Mouse (Mus musculus) duodenum, adult 2 months (tissue): ENCODE data around the gene Clcn3. TPM values are rescaled to one million over a fixed set of nuclear protein-coding genes. Genes with fewer than 3 reads are reported as not detected.

Experiments used
- polyA plus RNA-seq: library from polyadenylated mRNA; depleted of rRNA; stranded (reverse); fragments of >200 nt; gene quantifications from 2 replicates; pipeline ENCODE4 v1.2.3, GENCODE M21; 2012; ENCODE audit warnings: low replicate concordance; rRNA removed

The Clcn3 gene
- 7.0 and 11.1 TPM in 2 replicates for polyA plus RNA-seq

DNA sequence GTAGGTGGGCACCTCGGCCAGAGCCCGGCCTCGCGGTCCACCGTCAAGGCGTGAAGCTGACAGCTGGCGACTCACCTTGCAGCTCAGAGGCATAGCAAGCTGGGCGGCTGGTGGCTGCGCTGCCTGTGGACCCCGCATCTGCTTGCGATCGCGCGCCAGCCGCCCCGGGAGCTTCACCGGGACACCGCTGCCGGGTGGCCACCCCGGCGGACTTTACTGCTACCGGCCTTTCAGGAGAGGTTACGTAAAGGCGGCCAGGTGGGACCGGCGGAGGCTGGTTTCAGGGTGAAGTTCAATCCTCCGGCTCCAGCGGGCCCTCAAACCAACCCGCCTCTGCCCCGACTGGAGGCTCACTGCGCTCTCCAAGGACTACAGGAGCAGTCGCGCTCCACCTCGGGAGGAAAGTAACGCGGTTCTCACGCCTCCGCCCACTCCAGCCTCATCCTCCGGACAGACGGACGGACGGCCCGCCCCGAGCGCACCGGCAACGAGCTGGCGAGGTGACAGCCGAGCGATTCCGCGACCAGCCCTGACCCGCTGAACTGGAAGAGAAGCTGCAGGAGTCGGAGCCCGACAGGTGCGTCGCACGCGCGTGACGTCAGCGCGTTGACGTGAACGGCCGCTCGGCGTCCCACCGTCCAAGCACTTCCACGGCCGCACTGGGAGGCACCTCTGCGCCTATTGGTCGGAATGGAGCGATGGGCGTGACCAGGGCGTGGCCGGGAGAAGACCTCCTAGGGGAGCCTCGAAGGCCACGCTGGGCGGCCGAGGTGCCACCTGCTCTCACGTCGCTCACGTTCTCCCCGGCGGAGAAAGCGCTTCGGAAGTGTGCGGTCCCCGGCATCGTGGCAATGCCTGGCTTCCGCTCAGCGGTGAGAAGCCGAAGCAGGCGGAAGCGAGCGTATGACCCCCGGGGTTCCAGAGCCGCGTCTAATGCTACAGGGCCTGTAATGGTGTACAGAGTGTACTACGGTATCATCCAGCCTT lies at the start of gene Clcn3:
Gene Clcn3 (minus strand): TSS at position 600 of the 987 bp plus-strand sequence.

DNA sequence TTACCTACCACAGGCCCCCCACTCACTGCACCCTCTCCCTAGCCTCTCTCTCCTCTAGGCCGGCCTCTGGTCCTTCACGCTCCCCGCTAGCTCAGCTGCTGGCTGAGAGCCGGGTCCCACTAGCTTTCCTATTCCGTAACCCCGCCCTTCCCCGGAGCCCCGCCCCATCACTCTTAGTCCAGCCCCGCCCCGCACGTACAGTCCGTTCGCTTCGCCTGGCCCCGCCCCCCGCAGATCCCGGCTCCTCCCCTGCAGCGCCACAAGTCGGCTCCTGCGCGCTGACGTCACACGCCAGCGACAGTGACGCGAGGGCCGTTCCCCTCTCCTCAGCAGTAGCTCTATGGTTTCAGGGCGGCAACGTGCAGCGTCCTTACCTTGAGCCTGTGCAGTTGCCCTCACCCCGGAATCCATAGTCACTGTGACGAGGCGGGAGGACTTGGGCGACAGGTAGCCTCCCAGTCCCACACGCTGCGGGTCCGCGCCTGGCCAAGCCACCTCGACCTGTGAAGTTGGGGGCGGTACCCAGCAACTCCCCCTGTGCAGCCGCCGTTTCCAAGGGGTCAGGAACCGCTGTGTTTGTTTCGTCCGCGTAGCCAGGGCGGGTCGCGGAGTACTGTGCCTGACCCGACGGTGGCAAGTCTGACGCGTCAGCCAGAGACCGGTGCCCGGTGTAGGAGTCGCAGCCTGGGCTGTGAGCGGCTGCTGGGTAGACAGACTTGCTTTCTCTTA lies 10.0 kb upstream of the Clcn3 start, which contains the start of gene Nek1:
Gene Nek1 (plus strand): TSS at position 286 of the 729 bp plus-strand sequence.

DNA sequence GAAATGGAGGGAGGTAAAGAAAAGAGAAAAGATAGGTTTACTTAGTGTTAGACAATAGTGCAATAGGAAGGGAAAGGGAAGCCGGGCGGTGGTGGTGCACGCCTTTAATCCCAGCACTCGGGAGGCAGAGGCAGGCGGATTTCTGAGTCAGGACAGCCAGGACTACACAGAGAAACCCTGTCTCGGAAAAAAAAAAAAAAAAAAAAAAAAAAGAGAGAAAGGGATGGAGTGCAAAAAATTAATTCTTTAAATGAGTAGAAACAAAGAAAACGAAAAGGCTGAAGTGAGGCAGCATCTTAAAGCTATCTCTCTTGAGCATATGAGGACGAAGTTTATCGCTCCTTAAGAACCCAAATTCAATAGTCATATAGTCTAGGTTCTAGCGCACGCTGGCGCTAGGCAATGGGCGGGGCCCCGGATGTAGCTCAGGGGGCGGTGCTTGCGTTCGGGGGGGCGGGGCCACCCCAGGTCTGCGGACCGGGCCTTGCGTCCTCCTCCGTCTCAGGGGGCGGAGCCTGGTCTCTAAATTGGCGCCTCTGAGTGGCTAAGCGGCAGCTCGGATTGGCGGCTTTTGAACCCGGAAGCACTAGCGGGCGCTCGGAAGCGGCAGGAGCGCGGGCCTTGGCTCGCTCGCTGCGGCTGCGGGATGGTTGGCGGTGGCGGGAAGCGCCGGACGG lies 93.1 kb downstream of the Clcn3 start, which contains the start of gene Hpf1:
Gene Hpf1 (plus strand): TSS at position 576 of the 677 bp plus-strand sequence.

Other genes starting within 250 kb of the Clcn3 start
- 0.56 and 0.84 TPM in 2 replicates for gene Hpf1, start 92.9 kb downstream of the Clcn3 start, polyA plus RNA-seq
- gene Nek1, start 9.9 kb upstream of the Clcn3 start, polyA plus RNA-seq: 1.8 and 4.4 TPM in 2 replicates
- gene Sh3rf1, start 240.6 kb upstream of the Clcn3 start, polyA plus RNA-seq: 11.5 and 18.1 TPM in 2 replicates